Mouse (Mus musculus) neural tube, embryonic 12.5 days (tissue): ENCODE results near the gene Paqr7. TPM values are rescaled to one million over a fixed set of nuclear protein-coding genes. Genes with fewer than 3 reads are reported as not detected.

Experiments used
- ATAC-seq: fragments of 200-750 bp; cut with Nextera tagmentation; 2 replicates; pipeline ENCODE4 v1.8.0; 2017; ENCODE audit warnings: low read depth, mild to moderate bottlenecking, moderate TSS enrichment, moderate library complexity; ENCODE audit not compliant: low FRiP score
- H3K27ac ChIP-seq: fragments of 300-500 bp; sonication (generic); 2 replicates; pipeline ENCODE4 v1.5.1; 2016
- H3K27me3 ChIP-seq: fragments of 300-500 bp; sonication (generic); replicated peaks from 2 replicates; pipeline ENCODE4 v1.6.1; 2016; ENCODE audit warnings: mild to moderate bottlenecking
- H3K36me3 ChIP-seq: fragments of 300-500 bp; sonication (generic); 2 replicates; pipeline ENCODE4 v1.6.1; 2016; ENCODE audit warnings: mild to moderate bottlenecking
- H3K4me1 ChIP-seq: fragments of 300-500 bp; sonication (generic); 2 replicates; pipeline ENCODE4 v1.6.1; 2016
- H3K4me2 ChIP-seq: fragments of 300-500 bp; sonication (generic); replicated peaks from 2 replicates; pipeline ENCODE4 v1.6.1; 2016; ENCODE audit warnings: mild to moderate bottlenecking
- H3K4me3 ChIP-seq: fragments of 300-500 bp; sonication (generic); 2 replicates; pipeline ENCODE4 v1.5.1; 2016
- H3K9ac ChIP-seq: fragments of 300-500 bp; sonication (generic); 2 replicates; pipeline ENCODE4 v1.6.1; 2016; ENCODE audit warnings: mild to moderate bottlenecking
- H3K9me3 ChIP-seq: fragments of 300-500 bp; sonication (generic); 2 replicates; pipeline ENCODE4 v1.6.1; 2016; ENCODE audit warnings: mild to moderate bottlenecking
- WGBS: fragments of 180-500 bp; shearing (Covaris S2); methylation state at CpG from one replicate; pipeline ENCODE4 v1.1.7; 2016; 5-methylcytosine and 5-hydroxymethylcytosine counted together
- polyA plus RNA-seq: library from polyadenylated mRNA; unstranded; fragments of >200 nt; fragmentation: Nextera tagmentation; extraction: Ambion mirVana; gene quantifications from 2 replicates; pipeline ENCODE4 v1.2.1, GENCODE M21; 2016

Gene Paqr7
- polyA plus RNA-seq, 1 experiment from 2014 or later = 8.9 TPM

GRCm38 (mm10) chr4:134478031-134478430 lies 18.5 kb upstream of the Paqr7 start:
- Histone ChIP-seq H3K27me3 (no peaks in the 10 kb centered on the region), H3K27ac (no peak overlapping the region), H3K9me3 (no peaks in the 10 kb centered on the region), H3K9ac (no peak overlapping the region), H3K4me1 (peaks cover 18% of the 10 kb centered on the region), H3K4me3 (no peak overlapping the region), H3K4me2 (no peak overlapping the region), H3K36me3 (peaks cover 39% of the 10 kb centered on the region)
- 8% methylated on average over 9 of the region's 9 CpGs for WGBS
- peak; percentile 63 for ATAC-seq

- no peaks in the 10 kb centered on the region for H3K9me3 ChIP-seq
These were observed 16.7 kb upstream of the Paqr7 start for GRCm38 (mm10) chr4:134479839-134480238.

GRCm38 (mm10) chr4:134480864-134481263 lies 15.6 kb upstream of the Paqr7 start:
- WGBS = 25% methylated on average over 6 of the region's 6 CpGs
- Histone ChIP-seq H3K9ac (no peak overlapping the region), H3K4me1 (peaks cover 2% of the 10 kb centered on the region; the same call in 1 of the 2 replicates), H3K4me3 (no peak overlapping the region), H3K9me3 (no peaks in the 10 kb centered on the region), H3K36me3 (peaks cover 15% of the 10 kb centered on the region), H3K27me3 (no peaks in the 10 kb centered on the region), H3K27ac (no peak overlapping the region), H3K4me2 (no peak overlapping the region)
- no peak for ATAC-seq

More at GRCm38 (mm10) chr4:134479839-134480238, 16.7 kb upstream of the Paqr7 start:
- WGBS = 91% methylated on average over 4 of the region's 4 CpGs
- H3K27me3 ChIP-seq = no peaks in the 10 kb centered on the region
- peaks cover 4% of the 10 kb centered on the region for H3K4me1 ChIP-seq
- no peak for ATAC-seq
- no peak overlapping the region for H3K4me2 ChIP-seq
- H3K36me3 ChIP-seq = peaks cover 25% of the 10 kb centered on the region
- no peak overlapping the region for H3K4me3 ChIP-seq
- no peak overlapping the region for H3K9ac ChIP-seq
- H3K27ac ChIP-seq = no peak overlapping the region

- peaks cover 2% of the 10 kb centered on the region; the same call in 1 of the 2 replicates for H3K4me1 ChIP-seq
- H3K9me3 ChIP-seq = no peaks in the 10 kb centered on the region
- no peaks in the 10 kb centered on the region for H3K27me3 ChIP-seq
- no peak overlapping the region for H3K4me3 ChIP-seq
- 56% methylated on average over 6 of the region's 6 CpGs for WGBS
- no peak overlapping the region for H3K9ac ChIP-seq
- H3K36me3 ChIP-seq = peaks cover 10% of the 10 kb centered on the region
- H3K27ac ChIP-seq = no peak overlapping the region
- ATAC-seq = no peak
- H3K4me2 ChIP-seq = no peak overlapping the region
These were observed 15.2 kb upstream of the Paqr7 start for GRCm38 (mm10) chr4:134481270-134481669.

- Histone ChIP-seq H3K4me3 (no peak overlapping the region), H3K9ac (no peak overlapping the region), H3K36me3 (no peaks in the 10 kb centered on the region), H3K9me3 (no peaks in the 10 kb centered on the region), H3K27ac (no peak overlapping the region), H3K4me1 (peaks cover 2% of the 10 kb centered on the region; the same call in 1 of the 2 replicates), H3K4me2 (no peak overlapping the region), H3K27me3 (no peaks in the 10 kb centered on the region)
- WGBS = 82% methylated on average over 8 of the region's 8 CpGs
- no peak for ATAC-seq
These were observed 14.1 kb upstream of the Paqr7 start for GRCm38 (mm10) chr4:134482442-134482841.

GRCm38 (mm10) chr4:134483078-134483688 lies 13.3 kb upstream of the Paqr7 start:
- no peaks in the 10 kb centered on the region for H3K27me3 ChIP-seq
- H3K9ac ChIP-seq = no peak overlapping the region
- H3K36me3 ChIP-seq = no peaks in the 10 kb centered on the region
- no peaks in the 10 kb centered on the region for H3K9me3 ChIP-seq
- H3K4me2 ChIP-seq = no peak overlapping the region
- H3K4me3 ChIP-seq = no peak overlapping the region
- H3K4me1 ChIP-seq = no peaks in the 10 kb centered on the region
- 74% methylated on average over 6 of the region's 6 CpGs for WGBS
- H3K27ac ChIP-seq = no peak overlapping the region
- ATAC-seq = no peak

- 48% methylated on average over 6 of the region's 6 CpGs for WGBS
- no peaks in the 10 kb centered on the region for H3K9me3 ChIP-seq
- ATAC-seq = no peak
These were observed 12.8 kb upstream of the Paqr7 start for GRCm38 (mm10) chr4:134483696-134484095.

GRCm38 (mm10) chr4:134484231-134484630 lies 12.3 kb upstream of the Paqr7 start:
- 86% methylated on average over 10 of the region's 10 CpGs for WGBS
- ATAC-seq = no peak

More at GRCm38 (mm10) chr4:134483696-134484095, 12.8 kb upstream of the Paqr7 start:
- no peaks in the 10 kb centered on the region for H3K4me1 ChIP-seq
- H3K4me2 ChIP-seq = no peak overlapping the region
- no peaks in the 10 kb centered on the region for H3K36me3 ChIP-seq
- no peak overlapping the region for H3K4me3 ChIP-seq
- H3K27me3 ChIP-seq = no peaks in the 10 kb centered on the region
- H3K27ac ChIP-seq = no peak overlapping the region
- no peak overlapping the region for H3K9ac ChIP-seq

GRCm38 (mm10) chr4:134485151-134485900 lies 11.2 kb upstream of the Paqr7 start:
- no peaks in the 10 kb centered on the region for H3K4me1 ChIP-seq
- H3K27me3 ChIP-seq = no peaks in the 10 kb centered on the region
- no peaks in the 10 kb centered on the region for H3K36me3 ChIP-seq
- no peak overlapping the region for H3K27ac ChIP-seq
- H3K4me3 ChIP-seq = no peak overlapping the region
- H3K4me2 ChIP-seq = no peak overlapping the region
- 92% methylated on average over 5 of the region's 5 CpGs for WGBS
- H3K9ac ChIP-seq = no peak overlapping the region
- no peak for ATAC-seq
- no peaks in the 10 kb centered on the region for H3K9me3 ChIP-seq

More at GRCm38 (mm10) chr4:134484231-134484630, 12.3 kb upstream of the Paqr7 start:
- H3K27me3 ChIP-seq = no peaks in the 10 kb centered on the region
- H3K36me3 ChIP-seq = no peaks in the 10 kb centered on the region
- H3K4me2 ChIP-seq = no peak overlapping the region
- no peaks in the 10 kb centered on the region for H3K9me3 ChIP-seq
- H3K4me3 ChIP-seq = no peak overlapping the region
- no peaks in the 10 kb centered on the region for H3K4me1 ChIP-seq
- H3K27ac ChIP-seq = no peak overlapping the region
- no peak overlapping the region for H3K9ac ChIP-seq

GRCm38 (mm10) chr4:134488211-134488610 lies 8.3 kb upstream of the Paqr7 start:
- ATAC-seq = no peak
- H3K27ac ChIP-seq = no peak overlapping the region
- H3K4me3 ChIP-seq = no peak overlapping the region
- H3K9me3 ChIP-seq = no peaks in the 10 kb centered on the region
- H3K9ac ChIP-seq = no peak overlapping the region
- H3K36me3 ChIP-seq = no peaks in the 10 kb centered on the region
- H3K4me2 ChIP-seq = no peak overlapping the region
- no peaks in the 10 kb centered on the region for H3K27me3 ChIP-seq
- 89% methylated on average over 5 of the region's 5 CpGs for WGBS
- no peaks in the 10 kb centered on the region for H3K4me1 ChIP-seq

- H3K4me3 ChIP-seq = no peak overlapping the region
- no peaks in the 10 kb centered on the region for H3K27me3 ChIP-seq
- no peak overlapping the region for H3K27ac ChIP-seq
- ATAC-seq = no peak
- H3K9ac ChIP-seq = no peak overlapping the region
- H3K9me3 ChIP-seq = no peaks in the 10 kb centered on the region
- H3K4me2 ChIP-seq = no peak overlapping the region
- H3K36me3 ChIP-seq = no peaks in the 10 kb centered on the region
- H3K4me1 ChIP-seq = no peaks in the 10 kb centered on the region
- 92% methylated on average over 11 of the region's 11 CpGs for WGBS
These were observed 6.4 kb upstream of the Paqr7 start for GRCm38 (mm10) chr4:134489986-134490665.

- ATAC-seq = no peak
- no peak overlapping the region for H3K9ac ChIP-seq
- H3K4me1 ChIP-seq = peaks cover 4% of the 10 kb centered on the region
- H3K9me3 ChIP-seq = no peaks in the 10 kb centered on the region
- no peak overlapping the region for H3K4me2 ChIP-seq
- 81% methylated on average over 6 of the region's 6 CpGs for WGBS
- no peak overlapping the region for H3K4me3 ChIP-seq
- no peaks in the 10 kb centered on the region for H3K36me3 ChIP-seq
- H3K27me3 ChIP-seq = 0 out of 2 replicates have a peak, but pooled peaks cover 3% of the 10 kb centered on the region
- H3K27ac ChIP-seq = no peak overlapping the region
These were observed 4.8 kb upstream of the Paqr7 start for GRCm38 (mm10) chr4:134491716-134492115.
